Mouse (Mus musculus): ENCODE results near the gene Glrp1. TPM values are rescaled to one million over a fixed set of nuclear protein-coding genes. Genes with fewer than 3 reads are reported as not detected.

Gene Glrp1
- polyA plus RNA-seq, 2 experiments, result 0.09 TPM; not detected in 1

- ATAC-seq (ENCODE audit: insufficient read depth) (peak; percentile 66), DNase-seq (ENCODE audit: low read depth in 3 of 3, low spot score in 3 of 3) (peak in 1 of 3 experiments; percentile 44)
- 20% methylated on average over 1 of the region's 1 CpGs for WGBS (ENCODE audit: insufficient replicate concordance)
Observed at GRCm38 (mm10) chr1:88536308-88536707, 26.4 kb upstream of the Glrp1 start.

DNA sequence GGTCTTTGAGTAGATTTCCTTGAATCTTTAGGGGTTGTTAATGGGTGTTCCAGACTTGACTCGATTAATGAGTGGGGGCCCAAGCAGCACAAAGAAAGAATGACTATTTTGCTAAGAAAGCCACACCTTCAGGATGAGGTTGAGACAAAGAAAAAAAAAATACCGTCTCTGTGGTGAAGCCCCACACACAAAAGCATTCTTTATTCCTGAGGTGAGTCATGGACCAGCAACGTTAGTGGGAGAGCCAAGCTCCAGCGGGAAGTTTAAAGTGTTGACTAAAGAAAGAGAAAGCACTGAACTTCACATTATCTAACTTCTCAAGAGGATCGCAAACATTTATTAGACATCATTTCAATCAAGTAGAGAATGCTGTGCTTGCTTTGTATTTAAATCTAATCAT is 24.2 kb upstream of the Glrp1 start:
- DNase-seq (ENCODE audit: low read depth in 3 of 3, low spot score in 3 of 3) (no peak), ATAC-seq (ENCODE audit: insufficient read depth) (no peak)
- Histone ChIP-seq H3K27me3 (ENCODE audit: control insufficient read depth, insufficient read depth, low read length) (no peaks in the 10 kb centered on the region), H3K27ac (no peak overlapping the region), H3K4me1 (replicated peaks; ENCODE audit: control insufficient read depth in 2 of 2, insufficient read depth in 2 of 2, low read length in 1 of 2) (peaks cover 2 to 11% of the 10 kb centered on the region in 2 experiments; a peak in 3 of 4 replicates), H3K4me2 (ENCODE audit: low read depth) (no peak overlapping the region), H3K9ac (replicated peaks) (no peak overlapping the region), H3K4me3 (ENCODE audit: insufficient read depth in 1 of 2, low read depth in 2 of 2, low read length in 2 of 2) (no peak overlapping the region), H3K36me3 (replicated peaks; ENCODE audit: control insufficient read depth, insufficient read depth, low read depth) (no peaks in the 10 kb centered on the region), H3K9me3 (ENCODE audit: control insufficient read depth, low read length) (no peaks in the 10 kb centered on the region)
- WGBS (ENCODE audit: insufficient replicate concordance), result 43% methylated on average over 5 of the region's 5 CpGs
- TF ChIP-seq CTCF (IDR thresholded peaks at IDR 0.05; ENCODE audit: low read depth) (no peak), EP300 (IDR thresholded peaks at IDR 0.05; ENCODE audit: low read depth) (no peak)

More at GRCm38 (mm10) chr1:88536308-88536707, 26.4 kb upstream of the Glrp1 start:
- Histone ChIP-seq H3K4me2 (ENCODE audit: low read depth) (no peak overlapping the region), H3K4me1 (replicated peaks; ENCODE audit: control insufficient read depth in 2 of 2, insufficient read depth in 2 of 2, low read length in 1 of 2) (peaks cover 2 to 13% of the 10 kb centered on the region in 2 experiments; a peak in 3 of 4 replicates), H3K9me3 (ENCODE audit: control insufficient read depth, low read length) (no peaks in the 10 kb centered on the region), H3K27ac (no peak overlapping the region), H3K9ac (replicated peaks) (no peak overlapping the region), H3K27me3 (ENCODE audit: control insufficient read depth, insufficient read depth, low read length) (no peaks in the 10 kb centered on the region), H3K4me3 (ENCODE audit: insufficient read depth in 1 of 2, low read depth in 2 of 2, low read length in 2 of 2) (no peak overlapping the region), H3K36me3 (replicated peaks; ENCODE audit: control insufficient read depth, insufficient read depth, low read depth) (no peaks in the 10 kb centered on the region)
- peak; percentile 55 for TF ChIP-seq EP300 (IDR thresholded peaks at IDR 0.05; ENCODE audit: low read depth)
- TF ChIP-seq CTCF (IDR thresholded peaks at IDR 0.05; ENCODE audit: low read depth), result peak; percentile 18; the same call in 1 of the 2 replicates

- no peaks in the 10 kb centered on the region for H3K4me1 ChIP-seq (replicated peaks; ENCODE audit: control insufficient read depth in 2 of 2, insufficient read depth in 2 of 2, low read length in 1 of 2)
- H3K36me3 ChIP-seq (replicated peaks; ENCODE audit: control insufficient read depth, insufficient read depth, low read depth), result no peaks in the 10 kb centered on the region
- no peak overlapping the region for H3K9ac ChIP-seq (replicated peaks)
- ATAC-seq (ENCODE audit: insufficient read depth) (no peak), DNase-seq (ENCODE audit: low read depth in 3 of 3, low spot score in 3 of 3) (no peak)
- no peak overlapping the region for H3K27ac ChIP-seq
- 67% methylated on average over 6 of the region's 6 CpGs for WGBS (ENCODE audit: insufficient replicate concordance)
- H3K27me3 ChIP-seq (ENCODE audit: control insufficient read depth, insufficient read depth, low read length), result no peaks in the 10 kb centered on the region
- no peaks in the 10 kb centered on the region for H3K9me3 ChIP-seq (ENCODE audit: control insufficient read depth, low read length)
- no peak overlapping the region for H3K4me3 ChIP-seq (ENCODE audit: insufficient read depth in 1 of 2, low read depth in 2 of 2, low read length in 2 of 2)
- TF ChIP-seq EP300 (IDR thresholded peaks at IDR 0.05; ENCODE audit: low read depth) (no peak), CTCF (IDR thresholded peaks at IDR 0.05; ENCODE audit: low read depth) (no peak)
- no peak overlapping the region for H3K4me2 ChIP-seq (ENCODE audit: low read depth)
Observed at GRCm38 (mm10) chr1:88526161-88526560, 16.3 kb upstream of the Glrp1 start.

- ATAC-seq (ENCODE audit: insufficient read depth), result no peak
- Histone ChIP-seq H3K4me3 (ENCODE audit: insufficient read depth in 1 of 2, low read depth in 2 of 2, low read length in 2 of 2) (no peak overlapping the region), H3K4me1 (replicated peaks; ENCODE audit: control insufficient read depth in 2 of 2, insufficient read depth in 2 of 2, low read length in 1 of 2) (no peaks in the 10 kb centered on the region), H3K36me3 (replicated peaks; ENCODE audit: control insufficient read depth, insufficient read depth, low read depth) (no peaks in the 10 kb centered on the region), H3K9me3 (ENCODE audit: control insufficient read depth, low read length) (no peaks in the 10 kb centered on the region), H3K9ac (replicated peaks) (no peak overlapping the region), H3K27ac (no peak overlapping the region), H3K27me3 (ENCODE audit: control insufficient read depth, insufficient read depth, low read length) (no peaks in the 10 kb centered on the region), H3K4me2 (ENCODE audit: low read depth) (no peak overlapping the region)
- DNase-seq (ENCODE audit: low read depth in 3 of 3, low spot score in 3 of 3), result no peak
- 37% methylated on average over 3 of the region's 3 CpGs for WGBS (ENCODE audit: insufficient replicate concordance)
- no peak for TF ChIP-seq CTCF (IDR thresholded peaks at IDR 0.05; ENCODE audit: low read depth)
- TF ChIP-seq EP300 (IDR thresholded peaks at IDR 0.05; ENCODE audit: low read depth), result no peak
Observed at GRCm38 (mm10) chr1:88525622-88526021, 15.8 kb upstream of the Glrp1 start.

DNA sequence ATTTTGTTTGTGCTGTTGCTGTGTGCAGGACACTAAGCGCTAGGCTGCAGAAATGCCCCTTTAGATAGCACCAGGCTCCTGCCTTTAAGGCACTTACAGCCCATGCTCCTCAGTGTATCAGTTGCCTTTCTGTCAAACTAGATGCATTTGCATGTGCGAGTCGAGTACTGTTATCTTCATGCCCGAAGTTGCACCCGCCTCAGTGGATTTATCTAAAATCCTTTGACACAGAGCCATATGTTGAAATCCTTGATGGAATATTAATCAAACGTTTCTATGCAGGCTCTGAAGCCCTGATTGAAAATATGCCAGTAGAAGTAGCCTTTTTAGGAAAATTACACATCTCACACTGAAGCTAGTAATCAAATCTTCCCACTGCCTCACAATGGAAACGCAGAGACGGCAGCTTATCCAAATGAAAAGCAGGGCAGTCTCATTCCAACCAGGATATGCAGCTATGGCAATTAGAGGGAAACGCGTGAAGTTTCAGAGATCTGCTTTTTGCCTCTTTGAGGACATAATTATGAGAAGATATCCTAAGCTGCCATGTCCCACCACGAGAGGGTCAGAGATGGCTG is 11.4 kb upstream of the Glrp1 start:
- Histone ChIP-seq H3K4me1 (replicated peaks; ENCODE audit: control insufficient read depth in 2 of 2, insufficient read depth in 2 of 2, low read length in 1 of 2) (no peaks in the 10 kb centered on the region), H3K4me2 (ENCODE audit: low read depth) (no peak overlapping the region), H3K4me3 (ENCODE audit: insufficient read depth in 1 of 2, low read depth in 2 of 2, low read length in 2 of 2) (no peak overlapping the region), H3K36me3 (replicated peaks; ENCODE audit: control insufficient read depth, insufficient read depth, low read depth) (no peaks in the 10 kb centered on the region), H3K27ac (no peak overlapping the region), H3K9me3 (ENCODE audit: control insufficient read depth, low read length) (no peaks in the 10 kb centered on the region), H3K9ac (replicated peaks) (no peak overlapping the region), H3K27me3 (ENCODE audit: control insufficient read depth, insufficient read depth, low read length) (no peaks in the 10 kb centered on the region)
- no peak for ATAC-seq (ENCODE audit: insufficient read depth)
- DNase-seq (ENCODE audit: low read depth in 3 of 3, low spot score in 3 of 3), result no peak
- TF ChIP-seq CTCF (IDR thresholded peaks at IDR 0.05; ENCODE audit: low read depth), result no peak
- TF ChIP-seq EP300 (IDR thresholded peaks at IDR 0.05; ENCODE audit: low read depth), result no peak
- WGBS (ENCODE audit: insufficient replicate concordance), result 60% methylated on average over 11 of the region's 11 CpGs

Data from liver, embryonic 14.5 days (tissue).